Mouse (Mus musculus) WW6 (cell line): ENCODE data around the gene Pax3.

Experiments
- DNase-seq: peaks from one replicate; pipeline ENCODE4 v3.0.0-alpha.2; 2013; ENCODE audit warnings: low read depth, low spot score

The Pax3 gene

DNA sequence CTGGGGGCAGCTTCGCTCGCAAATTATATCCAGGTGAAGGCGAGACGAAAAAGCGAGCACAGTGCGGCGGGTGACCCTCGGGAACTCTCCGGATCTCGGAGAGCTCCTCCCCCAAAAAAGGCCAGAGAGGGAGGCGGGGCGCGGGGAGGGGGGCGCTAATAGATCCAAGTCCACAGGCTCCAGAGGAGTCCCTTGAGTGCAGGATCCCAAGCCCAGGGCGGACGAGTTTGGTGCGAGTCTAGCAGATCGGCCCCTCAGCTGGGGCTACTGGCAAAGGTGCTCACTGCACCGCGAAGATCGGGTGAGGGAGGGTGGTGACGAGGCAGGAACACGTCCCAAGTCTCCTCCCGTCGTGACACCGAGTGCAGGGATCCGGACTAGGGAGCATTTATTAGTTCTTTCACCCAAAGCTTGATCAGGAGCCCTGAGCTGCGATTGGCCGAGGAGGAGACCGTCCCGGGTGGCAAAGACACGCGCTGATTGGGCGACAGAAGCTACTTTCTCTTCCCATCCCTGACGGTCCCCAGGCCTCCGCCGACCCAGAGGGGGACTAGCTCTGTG, at the start of gene Pax3:
Pax3 (minus strand) TSS at position 384 of the 561 bp plus-strand sequence.
- DNase-seq: no peak

- DNase-seq: no peak
Measured at GRCm38 (mm10) chr1:78234306-78234705, 37.4 kb upstream of the Pax3 start.

DNA sequence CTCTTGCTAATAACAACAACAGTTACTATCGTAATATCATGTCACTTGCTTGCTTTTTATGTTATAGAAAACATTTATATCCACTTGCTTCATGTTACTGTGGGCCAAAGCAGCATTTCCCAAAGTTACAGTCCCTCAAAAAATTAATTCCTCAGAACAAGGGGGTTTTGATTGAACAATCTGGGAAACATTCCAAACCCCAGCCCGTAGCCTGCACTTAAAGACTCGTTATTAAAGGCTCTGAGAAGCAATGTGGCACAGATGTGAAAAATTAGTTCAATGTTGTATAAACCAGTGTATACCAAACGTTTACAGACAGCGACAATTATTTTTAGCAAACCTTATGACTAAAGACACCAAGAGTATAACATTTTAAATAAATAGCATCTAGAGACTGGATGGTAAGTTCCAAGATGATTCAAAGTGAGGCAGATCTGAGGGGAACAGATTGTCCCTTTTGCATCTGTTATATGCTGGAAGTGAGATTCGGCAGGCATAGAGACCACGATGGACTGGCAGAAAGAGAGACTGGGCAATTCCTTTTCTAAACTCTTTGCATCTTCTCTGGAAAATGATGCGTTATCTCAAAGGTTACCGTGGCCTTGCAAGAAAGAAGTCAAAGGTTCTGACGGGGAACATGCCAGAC, 35.1 kb upstream of the Pax3 start:
- no peak for DNase-seq

DNA sequence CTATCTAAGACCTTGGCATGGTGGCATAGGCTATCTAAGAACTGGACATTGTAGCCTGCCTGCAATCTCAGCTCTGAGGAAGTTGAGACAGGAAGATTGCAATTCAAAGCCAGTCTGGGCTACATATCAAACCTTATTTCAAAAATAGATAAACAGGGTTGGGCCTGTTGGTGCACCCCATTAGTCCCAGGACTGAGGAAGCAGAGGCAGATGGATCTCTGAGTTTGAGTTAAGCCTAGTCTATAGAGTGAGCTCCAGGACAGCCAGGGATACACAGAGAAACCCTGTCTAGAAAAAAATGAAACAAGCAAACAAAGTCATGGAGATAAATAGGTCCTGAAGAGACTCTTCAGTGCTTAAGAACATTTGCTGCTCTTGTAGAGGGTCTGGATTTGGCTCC, 32.9 kb upstream of the Pax3 start:
- DNase-seq: no peak

DNA sequence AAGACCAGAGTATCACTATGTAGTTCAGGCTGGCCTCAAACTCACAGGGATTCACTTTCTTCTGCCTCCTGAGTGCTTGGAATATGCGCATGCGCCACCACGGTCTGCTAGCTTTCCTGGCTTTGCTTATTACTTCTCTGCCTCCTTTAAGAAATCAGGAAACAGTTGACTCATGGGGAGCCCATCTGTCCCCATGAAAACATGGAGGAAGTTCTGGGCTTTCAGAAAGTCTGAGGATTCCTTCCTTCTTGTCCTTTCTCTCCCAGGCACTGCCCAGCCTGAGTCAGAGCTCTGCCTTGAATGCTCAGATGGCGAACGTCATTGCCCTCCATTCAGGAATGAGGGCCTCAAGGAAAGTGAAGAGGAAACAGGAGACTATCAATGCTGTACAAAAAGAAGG, 31.8 kb upstream of the Pax3 start:
- DNase-seq: no peak

DNA sequence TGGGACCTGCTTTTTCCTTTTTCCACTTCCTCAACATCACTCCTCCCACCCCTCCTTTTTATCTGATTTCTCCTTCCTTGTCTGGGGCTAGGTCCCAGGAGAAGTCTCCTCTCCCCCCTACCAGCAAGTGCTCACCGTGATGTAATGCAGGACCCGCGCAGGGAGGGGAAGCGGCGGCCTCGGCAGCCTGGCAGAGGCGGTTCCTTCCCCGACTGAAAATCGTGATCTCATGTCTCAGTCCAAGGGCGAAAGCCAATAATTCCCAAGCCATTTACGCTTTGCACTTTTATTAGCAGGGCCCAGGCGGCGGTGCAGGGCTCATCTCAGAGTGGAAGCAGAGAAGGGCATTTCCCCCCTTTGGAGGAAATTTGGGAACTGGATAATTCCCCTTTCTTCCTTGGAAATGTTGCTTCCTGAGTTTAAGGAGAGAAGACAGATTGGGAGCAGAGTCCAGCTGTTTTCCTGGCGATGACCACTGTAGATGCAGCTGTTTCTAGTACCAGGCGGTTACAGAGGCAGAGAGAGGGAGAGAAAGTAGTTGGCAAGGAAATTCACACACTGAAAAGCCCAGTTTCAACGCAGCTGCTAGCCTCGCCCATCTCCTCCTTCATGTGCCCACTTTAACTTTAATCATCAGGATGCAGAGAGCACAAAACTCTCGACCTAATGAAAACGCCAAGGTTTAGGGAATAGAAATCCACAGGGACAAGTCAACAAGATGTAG, 21.3 kb upstream of the Pax3 start:
- no peak for DNase-seq

DNA sequence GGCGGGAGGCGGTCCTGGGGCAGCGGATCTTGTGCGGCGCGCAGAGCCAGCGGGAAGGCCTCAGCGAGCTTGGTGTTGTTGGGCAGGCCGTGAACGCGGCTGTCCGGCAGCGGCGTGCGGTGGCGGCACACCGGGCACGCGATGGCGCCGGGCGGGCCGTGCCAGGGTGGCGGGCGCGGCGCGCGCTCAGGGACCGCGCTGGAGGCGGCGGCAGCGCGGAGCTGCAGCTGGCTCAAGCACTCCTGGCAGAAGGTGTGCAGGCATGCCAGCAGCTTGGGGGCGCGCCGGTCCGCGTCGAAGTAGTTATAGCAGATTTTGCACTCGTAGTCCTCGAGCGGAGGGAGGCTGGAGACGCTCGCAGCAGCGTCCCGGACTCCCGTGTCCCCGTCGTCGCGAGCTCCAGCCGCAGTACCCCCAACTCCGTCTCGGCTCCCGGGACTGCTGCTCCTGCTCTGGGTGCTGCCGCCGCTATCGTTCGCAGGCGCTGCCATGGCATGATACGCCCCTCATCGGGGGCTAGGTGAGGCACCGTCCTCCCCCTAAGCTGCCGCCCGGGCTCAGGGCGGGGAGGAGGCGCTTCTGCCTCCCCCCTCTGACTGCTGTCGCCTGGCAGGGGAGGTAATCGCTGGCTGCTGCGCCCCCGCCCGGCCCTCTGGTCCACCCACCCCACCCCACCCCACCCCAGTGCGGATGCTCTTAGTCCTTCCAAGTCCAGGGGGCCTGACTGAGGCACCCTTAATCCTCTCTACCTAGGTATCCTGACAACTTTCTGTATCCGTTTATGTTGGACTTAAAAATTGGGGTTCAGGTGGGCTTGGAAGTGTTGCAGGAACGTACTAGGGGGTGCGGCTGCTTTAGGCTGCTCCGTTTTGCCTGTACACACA, 20.5 kb upstream of the Pax3 start:
- no peak for DNase-seq

DNA sequence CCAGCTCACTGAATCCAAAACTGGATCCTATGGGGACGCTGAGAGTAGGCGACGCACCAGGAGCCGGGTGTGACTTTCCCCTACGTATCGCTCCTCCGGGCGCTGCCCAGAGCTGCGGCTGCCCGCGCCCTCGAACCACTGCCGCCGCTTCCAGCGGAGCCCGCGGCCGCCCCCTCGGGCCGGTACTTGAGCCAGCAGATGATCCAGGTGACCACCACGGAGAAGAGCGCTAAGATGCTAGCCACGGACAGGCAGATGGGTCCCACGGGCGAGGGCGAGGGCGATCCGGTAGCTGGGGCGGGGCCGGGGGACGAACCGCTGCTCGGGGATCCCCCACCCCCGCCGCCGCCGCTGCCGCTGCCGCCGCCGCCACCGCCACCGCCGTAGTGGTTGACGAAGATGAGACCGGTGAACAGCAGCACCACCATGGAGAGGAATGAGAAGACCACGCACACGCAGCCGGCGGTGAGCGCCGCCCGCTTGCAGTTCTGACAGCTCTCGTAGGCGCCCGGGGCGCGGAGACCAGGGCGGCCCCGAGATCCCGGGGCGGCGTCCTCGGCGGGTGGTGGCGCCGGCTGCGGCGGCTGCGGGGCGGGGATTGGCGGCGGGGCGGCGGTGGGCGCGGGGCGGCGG, 19.7 kb upstream of the Pax3 start:
- DNase-seq: no peak

DNA sequence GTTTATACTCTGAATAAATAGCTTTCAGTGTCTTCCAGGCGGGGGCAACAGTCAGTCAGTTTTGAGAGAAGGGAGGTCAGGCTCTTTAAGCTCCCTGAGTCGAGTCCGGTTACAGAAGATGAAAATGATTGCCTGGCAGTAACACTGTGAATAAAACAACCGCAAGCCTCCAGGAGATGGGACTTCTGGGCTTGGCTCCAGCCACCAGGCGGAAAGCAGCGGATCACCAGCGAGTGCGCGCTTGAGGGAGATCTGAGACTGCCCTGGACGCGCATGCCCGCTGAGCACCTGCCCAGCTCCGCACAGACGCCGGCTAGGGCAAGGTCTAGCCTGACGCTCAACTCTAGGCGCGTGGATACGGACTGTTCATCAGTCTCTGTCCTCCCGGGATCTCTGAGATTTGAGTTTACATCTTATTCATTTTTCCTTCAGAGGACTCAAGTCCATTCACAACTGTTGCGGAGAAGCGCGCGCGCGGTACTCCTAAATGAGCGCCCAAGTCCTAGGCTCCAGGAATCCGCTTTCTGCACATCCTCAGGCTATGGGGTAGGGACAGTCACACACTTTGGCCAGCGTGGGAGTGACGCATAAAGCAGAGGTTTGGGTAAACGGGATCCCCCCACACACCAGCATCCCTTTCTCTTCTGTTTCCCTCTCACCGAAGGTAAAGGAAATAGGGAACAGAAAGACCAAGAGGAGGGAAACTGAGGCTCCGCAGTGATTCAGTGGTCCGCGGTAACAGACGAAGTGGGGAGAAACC, 19.0 kb upstream of the Pax3 start:
- no peak for DNase-seq

- no peak for DNase-seq
Measured at GRCm38 (mm10) chr1:78211041-78211440, 14.1 kb upstream of the Pax3 start.

DNA sequence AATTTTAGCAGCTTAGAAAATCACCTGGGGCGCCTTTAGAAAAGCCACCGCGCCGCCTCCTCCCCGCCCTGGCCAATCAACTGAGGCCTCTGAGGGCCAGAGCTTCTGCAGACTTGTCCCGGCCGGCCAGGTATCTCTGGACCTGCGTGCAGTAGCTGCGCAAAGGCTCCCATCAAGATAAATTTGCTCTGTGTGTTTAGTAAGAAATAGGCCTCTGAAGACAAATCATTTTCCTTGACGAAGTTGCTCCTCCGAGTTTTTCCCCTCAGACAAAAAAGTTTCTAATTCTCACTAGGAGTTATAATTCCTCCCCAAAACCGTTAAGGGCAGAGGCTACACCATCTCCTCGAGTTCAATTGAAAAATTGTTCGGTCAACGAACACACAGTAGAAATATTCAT, 13.6 kb upstream of the Pax3 start:
- no peak for DNase-seq

DNA sequence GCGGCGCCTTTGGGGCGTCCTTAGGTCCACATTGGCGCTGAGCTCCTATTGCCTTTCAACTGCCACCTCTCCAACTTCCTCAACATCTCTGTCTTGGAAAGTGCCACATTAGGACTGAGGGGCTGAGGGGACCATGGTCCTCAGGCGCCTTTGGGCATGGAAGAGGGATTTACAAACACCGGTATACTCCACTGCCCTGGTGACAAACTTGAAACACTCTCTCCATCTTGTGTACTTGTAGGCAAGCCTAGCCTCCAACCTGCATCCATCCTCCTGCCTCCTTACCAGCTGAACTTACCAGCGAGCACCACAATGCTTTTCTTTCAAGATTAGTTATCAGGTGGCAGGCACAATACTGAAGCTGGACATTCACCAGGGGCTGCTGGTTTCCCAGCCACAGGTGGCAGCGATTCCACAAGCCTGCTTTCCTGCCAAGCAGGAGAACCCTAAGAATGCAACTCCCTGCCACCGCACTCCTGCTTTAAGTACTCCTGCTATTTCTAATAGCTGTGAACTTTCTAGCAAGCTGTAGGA, 11.4 kb upstream of the Pax3 start:
- no peak for DNase-seq

DNA sequence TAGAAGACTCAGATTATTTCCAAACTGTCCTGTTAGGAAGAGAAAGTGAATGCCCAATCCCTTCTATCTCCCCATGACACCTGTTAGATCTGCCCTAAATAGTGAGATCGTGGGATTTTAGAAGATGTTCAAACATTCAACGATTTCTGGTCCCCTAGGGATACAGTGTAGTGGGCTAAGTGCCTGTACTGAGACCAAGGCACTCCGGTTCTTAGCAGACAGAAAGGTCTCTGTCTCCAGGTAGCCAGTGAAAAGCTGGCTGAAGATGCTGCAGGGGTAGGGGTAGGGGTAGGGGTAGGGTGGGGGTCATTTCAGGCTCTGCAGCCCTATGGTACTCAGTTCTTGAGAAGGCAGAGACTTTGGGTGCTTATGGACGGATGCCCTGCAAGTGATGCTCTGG, 7.4 kb upstream of the Pax3 start:
- no peak for DNase-seq

DNA sequence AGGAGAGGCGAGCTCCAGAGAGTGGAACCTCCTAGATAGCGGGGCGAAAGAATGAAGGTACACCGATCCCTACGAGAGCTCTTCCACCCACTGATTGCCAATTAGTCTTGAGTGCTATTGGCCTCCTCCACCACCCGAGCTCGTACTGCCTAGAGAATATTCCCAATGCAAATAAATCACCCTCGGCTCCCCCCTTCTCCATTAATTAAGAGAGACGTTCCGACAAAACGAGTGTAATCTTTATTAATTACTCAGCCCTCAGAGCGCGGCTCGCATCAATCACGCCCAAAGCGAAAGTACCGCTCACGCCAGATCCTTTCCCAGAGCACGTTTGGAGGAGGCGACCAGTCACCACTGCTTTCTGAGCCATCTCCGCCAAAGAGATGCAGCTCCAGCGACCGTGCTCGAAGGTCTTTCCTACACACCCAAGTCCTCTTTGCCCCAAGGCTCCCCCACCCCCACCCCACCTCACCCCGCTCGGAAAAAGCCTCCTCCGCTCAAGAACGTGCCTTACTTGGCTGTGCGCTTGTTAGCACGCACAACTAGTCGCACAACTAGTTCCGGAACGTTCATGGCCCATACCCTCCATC, 6.8 kb upstream of the Pax3 start:
- DNase-seq: no peak

- DNase-seq: no peak
Measured at GRCm38 (mm10) chr1:78203086-78203614, 6.2 kb upstream of the Pax3 start.

- DNase-seq: no peak
Measured at GRCm38 (mm10) chr1:78202466-78203085, 5.6 kb upstream of the Pax3 start.

DNA sequence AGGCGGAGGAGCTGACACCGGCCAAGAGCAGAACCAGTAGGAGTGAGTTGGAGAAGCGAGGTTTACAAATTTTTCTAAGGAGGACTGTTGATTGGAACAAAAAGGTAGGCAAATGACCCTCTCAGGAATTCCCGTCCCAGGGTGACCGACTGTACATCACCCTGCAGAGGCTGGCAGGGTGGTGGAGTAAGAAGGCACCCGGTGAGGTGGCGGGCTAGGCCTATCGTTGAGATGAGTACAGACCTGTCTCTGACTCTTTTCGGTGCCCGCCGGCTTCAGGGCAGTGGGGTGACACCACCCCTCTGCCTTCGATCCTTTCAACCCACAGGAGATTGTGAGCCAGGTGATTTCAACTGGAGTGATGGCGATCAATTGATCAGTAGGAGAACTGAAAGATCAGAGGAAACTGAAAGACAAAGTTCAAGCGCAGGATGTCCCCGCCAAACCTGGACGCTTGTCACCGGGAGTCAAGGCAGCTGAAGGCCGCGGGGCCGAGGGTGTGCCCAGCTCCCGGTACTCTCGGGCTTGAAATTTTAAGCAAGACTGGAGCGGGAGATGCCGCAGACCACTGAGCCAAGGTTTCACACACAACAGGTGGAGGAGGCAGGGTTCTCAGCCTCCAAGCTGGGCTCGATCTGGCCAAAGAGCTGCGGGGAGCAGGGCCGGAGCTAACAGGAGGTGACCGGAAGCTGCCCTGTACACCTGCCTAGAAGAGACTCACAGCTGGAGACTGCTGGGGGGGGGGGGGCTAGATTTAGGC, 4.5 kb upstream of the Pax3 start:
- no peak for DNase-seq

DNA sequence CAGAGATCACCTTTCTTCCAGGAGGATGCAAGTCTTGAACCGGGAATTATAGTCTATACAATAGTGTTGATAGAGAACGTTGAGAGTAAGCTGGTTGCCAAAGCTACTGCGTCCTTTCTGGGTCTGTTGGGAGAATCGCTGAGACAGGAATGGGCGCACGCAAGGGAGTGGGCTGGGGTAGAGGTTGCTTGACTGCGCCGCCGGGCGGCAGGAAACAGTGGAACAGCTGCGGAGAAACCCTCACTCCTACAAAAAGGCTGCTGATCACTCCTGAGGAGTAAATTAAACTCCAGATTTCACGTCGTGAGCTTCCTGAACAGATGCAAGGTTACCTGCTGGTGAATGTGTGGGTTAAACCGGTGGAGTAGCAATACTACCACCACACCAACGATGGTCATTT, 3.3 kb upstream of the Pax3 start:
- no peak for DNase-seq

DNA sequence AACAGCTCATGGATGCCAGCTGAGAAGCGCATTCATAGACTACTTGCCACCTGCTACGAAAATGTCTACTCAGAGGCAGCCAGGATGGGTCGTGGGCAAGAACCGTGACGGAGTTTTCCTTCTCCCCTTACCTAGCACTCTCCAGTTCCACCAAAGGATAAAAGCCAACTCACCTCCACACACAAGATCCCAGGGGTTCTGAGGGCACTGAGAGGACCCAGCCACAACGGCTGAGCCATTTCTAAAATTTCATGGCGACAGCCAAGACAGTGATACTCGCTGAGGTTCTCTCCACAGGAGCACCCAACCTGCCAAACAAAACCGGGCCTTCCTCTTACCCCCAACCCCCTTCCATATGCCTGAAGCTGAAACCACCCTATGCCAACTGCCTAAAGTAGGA, 2.3 kb upstream of the Pax3 start:
- no peak for DNase-seq
